Mouse (Mus musculus): ENCODE data around the gene Olfr59.

Gene Olfr59

DNA sequence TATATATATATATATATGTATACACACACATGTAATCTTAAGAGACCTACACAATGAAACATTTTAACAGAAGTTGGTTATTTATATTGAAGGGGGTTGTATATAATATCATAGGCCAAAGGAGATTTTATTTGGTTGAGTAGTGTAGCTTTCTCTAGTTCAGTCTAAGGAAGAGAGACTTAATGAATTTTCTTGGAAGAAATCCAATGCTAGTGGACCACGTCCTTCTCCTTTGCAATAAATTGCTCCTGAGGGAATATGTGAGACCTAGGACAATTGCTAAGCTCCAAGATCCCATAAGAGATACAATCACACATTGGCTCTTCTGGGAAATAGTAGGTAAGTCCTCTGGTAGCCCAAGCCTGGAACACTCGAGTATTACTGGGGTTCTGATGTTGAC is at the start of gene Olfr59:
Olfr59 (plus strand) TSS at position 301 of the 400 bp plus-strand sequence.
- DNase-seq (ENCODE audit: low read depth, low spot score) = no peak

DNA sequence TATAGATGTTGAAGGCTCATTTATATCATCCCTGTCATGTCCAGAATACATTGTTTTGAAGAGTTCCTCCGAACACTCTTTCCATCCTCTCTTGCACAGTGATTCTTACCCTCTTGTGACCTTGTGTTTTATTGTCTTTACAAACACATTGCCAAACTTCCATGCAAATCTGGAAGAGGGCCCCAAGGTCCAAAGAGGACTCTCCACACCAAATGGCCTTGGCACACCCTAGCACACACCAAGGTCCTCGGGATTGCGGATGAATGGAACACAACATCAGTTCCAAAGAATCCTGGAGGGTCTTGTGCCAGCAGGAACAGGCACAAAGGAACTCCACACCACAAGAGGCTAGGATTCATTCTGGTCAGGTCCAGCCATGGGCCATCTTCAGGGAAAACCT is 42.3 kb upstream of the Olfr59 start:
- no peak for DNase-seq (ENCODE audit: low read depth, low spot score)

DNA sequence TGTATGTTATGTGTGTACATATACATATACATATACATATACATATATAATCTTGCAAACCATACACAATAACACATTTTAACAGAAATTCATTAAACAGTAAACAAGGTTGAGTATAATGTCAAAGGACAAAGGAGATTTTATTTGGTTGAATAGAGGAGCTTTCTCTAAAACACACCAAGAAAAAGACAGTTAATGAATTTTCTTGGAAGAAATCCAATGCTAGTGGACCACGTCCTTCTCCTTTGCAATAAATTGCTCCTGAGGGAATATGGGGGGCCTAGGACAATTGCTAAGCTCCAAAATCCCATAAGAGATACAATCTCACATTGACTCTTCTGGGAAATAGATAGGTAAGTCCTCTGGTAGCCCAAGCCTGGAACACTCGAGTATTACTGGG is 24.0 kb upstream of the Olfr59 start, which contains the start of gene Olfr406:
Olfr406 (plus strand) TSS at position 301 of the 400 bp plus-strand sequence.
- DNase-seq (ENCODE audit: low read depth, low spot score) = no peak

DNA sequence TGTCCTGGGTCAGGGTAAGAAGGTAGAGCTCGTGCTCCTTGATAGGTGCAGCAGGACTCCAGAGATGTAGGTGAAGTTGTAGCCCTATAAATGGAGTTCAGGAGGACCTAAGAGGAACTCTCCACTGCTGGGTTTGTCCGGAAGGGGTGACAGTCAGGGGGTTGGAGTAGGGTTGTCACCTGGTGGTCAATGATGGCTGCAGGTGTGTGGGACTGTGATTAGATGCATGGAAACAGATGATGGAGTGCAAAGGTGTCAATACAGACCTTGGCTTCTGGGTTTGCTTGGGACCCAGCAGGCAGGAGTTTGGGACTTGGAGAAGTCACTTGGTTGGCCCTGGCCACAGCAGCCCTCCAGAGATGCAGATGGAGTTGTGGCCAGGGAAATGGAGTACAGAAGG is 3.7 kb downstream of the Olfr59 start:
- DNase-seq (ENCODE audit: low read depth, low spot score) = no peak

DNA sequence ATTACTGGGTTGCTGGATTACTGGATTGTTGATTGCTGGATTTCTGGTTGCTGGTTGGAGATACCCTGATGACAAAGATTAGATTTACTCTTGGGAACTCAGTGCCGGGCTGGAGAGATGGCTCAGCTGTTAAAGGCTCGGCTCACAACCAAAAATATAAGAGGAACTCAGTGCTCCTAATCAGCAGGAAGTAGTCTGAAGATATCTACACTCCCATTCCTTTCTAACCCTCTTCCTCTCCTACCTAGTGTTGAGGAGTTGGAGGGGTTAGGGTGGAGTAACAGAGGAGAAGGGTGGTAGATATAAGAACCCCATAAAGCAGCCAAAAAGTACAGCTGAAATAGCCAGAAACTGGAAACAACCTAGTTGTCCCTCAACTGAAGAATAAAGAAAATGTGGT is 42.5 kb downstream of the Olfr59 start:
- DNase-seq (ENCODE audit: low read depth, low spot score) = no peak

DNA sequence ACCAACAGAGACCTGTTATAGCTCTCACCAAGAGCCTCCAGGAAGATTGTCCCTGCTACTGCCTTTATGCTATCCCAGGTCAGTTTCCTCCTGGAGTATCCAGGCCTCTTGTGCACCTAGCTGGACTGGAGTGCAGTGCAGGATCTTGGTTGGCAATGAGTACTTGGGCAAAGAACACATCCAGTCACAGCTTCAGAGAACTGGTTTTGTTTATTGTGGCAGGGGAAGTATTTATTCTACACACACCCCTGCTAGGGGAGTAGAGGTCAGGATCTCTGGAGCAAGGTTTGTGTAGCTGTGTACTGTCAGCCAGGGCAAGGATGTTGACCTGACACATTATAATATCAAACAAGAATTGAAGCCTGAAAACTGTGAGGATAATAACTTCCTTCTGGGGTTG is 45.2 kb downstream of the Olfr59 start:
- DNase-seq (ENCODE audit: low read depth, low spot score) = no peak

DNA sequence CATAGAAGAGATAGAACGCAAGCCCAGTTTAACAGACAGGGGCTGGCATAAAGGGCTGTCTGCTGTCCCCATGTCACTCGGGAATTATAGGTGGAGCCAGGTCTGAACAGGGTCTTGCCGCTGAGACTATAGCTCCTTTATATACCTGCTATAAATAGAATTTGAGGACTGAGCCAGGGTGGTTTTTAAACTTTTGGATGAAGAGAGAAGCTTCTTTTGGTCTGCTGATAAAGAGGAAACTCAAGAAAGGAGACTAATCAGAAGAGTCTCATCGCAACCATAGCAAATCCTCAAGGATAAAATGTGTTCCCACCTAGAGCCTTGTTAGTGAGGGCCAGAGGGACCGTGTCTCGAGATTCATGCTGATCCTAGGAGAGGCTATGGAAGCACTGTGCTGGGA is 54.4 kb downstream of the Olfr59 start, which contains the start of gene Olfr410:
Olfr410 (minus strand) TSS at position 101 of the 400 bp plus-strand sequence.
- no peak for DNase-seq (ENCODE audit: low read depth, low spot score)

All from ZHBTc4 (cell line).